Mouse (Mus musculus) limb, embryonic 14.5 days (tissue): ENCODE measurements at regions not wholly inside any gene's neighbourhood (a gene's known extent, or its start where the extent isn't known, plus 50 kb on each side); places are given as distances from the start of the nearest gene placed in this dataset.

Experiments used
- ATAC-seq: fragments of 200-750 bp; cut with Nextera tagmentation; 2 replicates; pipeline ENCODE4 v1.8.0; 2017; ENCODE audit warnings: low read depth, moderate number of reproducible peaks, moderate TSS enrichment; ENCODE audit not compliant: low FRiP score
- DNase-seq: peaks from one replicate; pipeline ENCODE4 v3.0.0-alpha.2; 2015; ENCODE audit warnings: low spot score
- H3K27ac ChIP-seq: fragments of 300-500 bp; sonication (generic); replicated peaks from 2 replicates; pipeline ENCODE4 v1.5.1; 2014; ENCODE audit warnings: low read depth, mild to moderate bottlenecking, low read length, moderate library complexity, mixed read lengths
- H3K27me3 ChIP-seq: fragments of 300-500 bp; sonication (generic); 2 replicates; pipeline ENCODE4 v1.6.1; 2014; ENCODE audit warnings: low read length, mixed read lengths; ENCODE audit not compliant: control insufficient read depth, insufficient read depth
- H3K36me3 ChIP-seq: fragments of 300-500 bp; sonication (generic); 2 replicates; pipeline ENCODE4 v1.6.1; 2014; ENCODE audit warnings: mild to moderate bottlenecking, low read length, moderate library complexity, mixed read lengths; ENCODE audit not compliant: control insufficient read depth, insufficient read depth
- H3K4me1 ChIP-seq: fragments of 300-500 bp; sonication (generic); 2 replicates; pipeline ENCODE4 v1.6.1; 2014; ENCODE audit warnings: antibody characterized with exemption, low read length, mixed read lengths; ENCODE audit not compliant: control insufficient read depth, insufficient read depth
- H3K4me2 ChIP-seq: fragments of 300-500 bp; sonication (generic); replicated peaks from 2 replicates; pipeline ENCODE4 v1.6.1; 2014; ENCODE audit warnings: low read depth, mild to moderate bottlenecking, low read length, moderate library complexity; ENCODE audit not compliant: severe bottlenecking
- H3K4me3 ChIP-seq: fragments of 300-500 bp; sonication (generic); replicated peaks from 2 replicates; pipeline ENCODE4 v1.5.1; 2014; ENCODE audit warnings: low read length
- H3K9ac ChIP-seq: fragments of 300-500 bp; sonication (generic); 2 replicates; pipeline ENCODE4 v1.6.1; 2014; ENCODE audit warnings: mild to moderate bottlenecking, low read depth, low read length, moderate library complexity; ENCODE audit not compliant: severe bottlenecking
- H3K9me3 ChIP-seq: fragments of 300-500 bp; sonication (generic); 2 replicates; pipeline ENCODE4 v1.6.1; 2016; ENCODE audit warnings: low read length; ENCODE audit not compliant: control insufficient read depth
- POLR2A ChIP-seq: fragments of 200-500 bp; IDR thresholded peaks from 2 replicates; pipeline ENCODE4 v1.8.0; 2012; ENCODE audit warnings: inconsistent platforms, mild to moderate bottlenecking, moderate library complexity, borderline replicate concordance; ENCODE audit not compliant: insufficient read depth, insufficient read length; ENCODE audit errors: extremely low read depth
- WGBS: fragments of 180-500 bp; shearing (Covaris S2); extraction: QIAGEN DNeasy Blood & Tissue Kit; methylation state at CpG from one replicate; pipeline ENCODE4 v1.1.7; 2014; 5-methylcytosine and 5-hydroxymethylcytosine counted together

DNA sequence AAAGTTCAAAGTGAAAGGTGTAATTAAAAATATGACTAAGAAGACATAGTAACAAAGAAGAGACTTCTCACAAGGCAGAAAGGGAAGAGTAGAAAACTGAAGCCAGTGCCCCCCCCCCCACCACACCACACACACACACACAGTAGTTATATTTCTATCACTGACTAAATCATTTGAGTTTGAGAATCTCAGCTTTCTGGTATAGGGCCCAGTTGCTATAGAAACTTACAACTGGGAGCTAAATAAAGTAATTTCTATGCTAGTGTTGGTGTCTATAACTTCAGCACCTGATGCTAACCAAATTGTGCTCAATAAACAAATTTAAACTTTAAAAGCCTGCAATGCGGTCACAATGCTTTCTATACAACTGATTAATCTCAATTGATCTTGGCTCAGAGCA, 153.4 kb upstream of the Speer2 start:
- no peak for ATAC-seq
- H3K27ac ChIP-seq = no peak overlapping the region

DNA sequence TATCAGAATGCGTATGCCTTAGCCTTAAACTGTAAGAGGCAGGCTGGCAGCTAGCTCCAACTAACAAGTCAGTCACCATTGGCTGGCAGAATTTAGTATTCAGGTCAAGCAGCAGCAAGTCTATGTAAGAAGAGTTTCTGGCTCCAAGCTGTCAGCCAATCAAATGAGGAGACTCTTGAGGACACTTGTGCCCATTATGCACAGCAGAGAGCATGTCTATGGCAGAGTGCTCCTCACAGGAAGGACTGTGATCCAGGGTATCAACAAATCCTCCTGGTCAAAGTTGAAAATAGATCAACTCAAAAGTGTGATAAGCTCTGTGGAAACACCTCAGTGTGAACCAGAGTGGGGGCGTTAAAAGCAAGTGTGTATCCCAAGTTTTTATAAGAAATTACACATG, 156.0 kb upstream of the Speer2 start:
- WGBS = 89% methylated on average over 2 of the region's 2 CpGs
- no peak overlapping the region for H3K9ac ChIP-seq
- no peak for DNase-seq
- no peaks in the 10 kb centered on the region for H3K4me1 ChIP-seq
- no peaks in the 10 kb centered on the region for H3K9me3 ChIP-seq
- no peaks in the 10 kb centered on the region for H3K27me3 ChIP-seq
- H3K4me2 ChIP-seq = no peak overlapping the region
- ATAC-seq = no peak
- H3K36me3 ChIP-seq = no peaks in the 10 kb centered on the region
- no peak for TF ChIP-seq POLR2A
- no peak overlapping the region for H3K27ac ChIP-seq
- H3K4me3 ChIP-seq = no peak overlapping the region

More for the DNA sequence above, 153.4 kb upstream of the Speer2 start:
- H3K36me3 ChIP-seq = no peaks in the 10 kb centered on the region
- DNase-seq = no peak
- TF ChIP-seq POLR2A = no peak
- H3K9me3 ChIP-seq = no peaks in the 10 kb centered on the region
- no peaks in the 10 kb centered on the region for H3K4me1 ChIP-seq
- H3K27me3 ChIP-seq = no peaks in the 10 kb centered on the region
- WGBS = 81% methylated on average over 1 of the region's 1 CpGs
- H3K4me2 ChIP-seq = no peak overlapping the region
- H3K4me3 ChIP-seq = no peak overlapping the region
- no peak overlapping the region for H3K9ac ChIP-seq

DNA sequence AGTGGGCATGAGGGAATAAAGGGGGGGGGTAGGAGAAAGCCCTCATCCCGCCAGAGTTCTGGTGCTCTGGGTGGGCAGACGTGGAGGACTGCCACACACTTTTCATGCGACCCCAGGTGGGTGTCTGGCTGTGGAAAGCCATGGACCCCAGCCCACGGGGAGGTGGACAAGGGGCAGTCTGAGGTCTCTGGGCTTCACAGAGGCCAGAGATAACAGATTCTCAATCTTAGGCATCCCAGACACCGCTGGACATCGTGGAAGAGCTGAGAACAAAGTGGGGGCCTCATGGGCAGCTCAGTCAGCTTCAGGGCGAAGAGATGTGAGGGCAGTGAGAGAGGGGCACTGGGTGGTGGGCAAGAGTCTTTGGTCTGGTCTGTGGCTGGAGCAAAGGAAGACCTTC, 157.9 kb upstream of the Speer2 start:
- Histone ChIP-seq H3K27me3 (no peaks in the 10 kb centered on the region), H3K4me3 (no peak overlapping the region), H3K9ac (no peak overlapping the region), H3K27ac (no peak overlapping the region), H3K4me2 (no peak overlapping the region), H3K36me3 (no peaks in the 10 kb centered on the region), H3K9me3 (no peaks in the 10 kb centered on the region), H3K4me1 (no peaks in the 10 kb centered on the region)
- ATAC-seq = no peak
- no peak for TF ChIP-seq POLR2A
- no peak for DNase-seq
- 85% methylated on average over 7 of the region's 7 CpGs for WGBS

DNA sequence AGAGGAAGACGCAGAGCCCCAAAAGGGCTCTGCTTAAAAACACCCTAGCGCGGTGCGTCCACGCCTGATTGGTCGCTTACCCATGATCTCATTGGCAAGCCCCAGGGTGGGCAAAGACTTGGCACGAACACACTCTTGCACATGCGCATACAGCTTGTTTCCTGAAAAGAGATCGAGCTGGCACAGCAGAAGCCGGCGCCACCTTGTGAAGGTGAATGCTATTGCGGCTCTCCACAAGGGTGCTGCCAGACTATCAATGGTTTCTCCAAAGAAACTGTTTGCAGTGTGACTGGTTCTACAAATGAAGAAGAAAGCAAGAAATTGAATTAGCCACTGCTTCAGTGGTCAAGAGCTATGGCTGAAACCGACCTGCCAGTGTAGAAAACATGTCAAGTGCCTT, 165.1 kb upstream of the Speer2 start:
- TF ChIP-seq POLR2A = no peak
- no peaks in the 10 kb centered on the region for H3K36me3 ChIP-seq
- H3K27ac ChIP-seq = no peak overlapping the region
- 76% methylated on average over 13 of the region's 13 CpGs for WGBS
- H3K9ac ChIP-seq = no peak overlapping the region
- H3K9me3 ChIP-seq = no peaks in the 10 kb centered on the region
- H3K4me1 ChIP-seq = no peaks in the 10 kb centered on the region
- H3K4me3 ChIP-seq = no peak overlapping the region
- DNase-seq (no peak), ATAC-seq (no peak)
- no peak overlapping the region for H3K4me2 ChIP-seq
- H3K27me3 ChIP-seq = no peaks in the 10 kb centered on the region

GRCm38 (mm10) chr16:70045547-70045946, 182.0 kb upstream of the Speer2 start:
- no peaks in the 10 kb centered on the region for H3K36me3 ChIP-seq
- no peak overlapping the region for H3K4me2 ChIP-seq
- H3K4me3 ChIP-seq = no peak overlapping the region
- H3K4me1 ChIP-seq = no peaks in the 10 kb centered on the region
- no peak for TF ChIP-seq POLR2A
- H3K27ac ChIP-seq = no peak overlapping the region
- ATAC-seq (no peak), DNase-seq (no peak)
- H3K9ac ChIP-seq = no peak overlapping the region
- no peaks in the 10 kb centered on the region for H3K9me3 ChIP-seq
- H3K27me3 ChIP-seq = no peaks in the 10 kb centered on the region

DNA sequence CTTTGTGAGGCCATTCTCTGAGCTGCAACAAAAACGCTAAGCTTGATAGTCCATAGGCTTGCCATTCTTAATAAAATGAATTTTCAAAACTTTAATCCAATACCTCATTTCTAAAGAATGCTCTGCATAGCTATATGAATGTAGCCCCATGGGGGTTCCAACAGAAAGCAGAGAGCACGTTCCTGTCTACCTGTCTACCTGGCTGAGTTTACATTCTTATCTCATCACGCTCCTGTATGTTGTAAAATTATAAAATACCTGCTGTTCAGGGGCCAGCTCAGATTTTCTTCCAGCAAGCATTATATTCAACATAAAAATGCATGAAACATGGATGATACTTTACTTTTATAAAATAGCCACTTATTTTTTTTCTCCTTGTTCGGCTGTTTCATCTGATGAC, 182.5 kb upstream of the Speer2 start:
- no peaks in the 10 kb centered on the region for H3K27me3 ChIP-seq
- WGBS = 67% methylated on average over 4 of the region's 4 CpGs

More for the DNA sequence above, 182.5 kb upstream of the Speer2 start:
- no peak for TF ChIP-seq POLR2A
- no peak overlapping the region for H3K4me2 ChIP-seq
- ATAC-seq = no peak
- DNase-seq = no peak
- H3K4me3 ChIP-seq = no peak overlapping the region
- H3K4me1 ChIP-seq = no peaks in the 10 kb centered on the region
- H3K36me3 ChIP-seq = no peaks in the 10 kb centered on the region
- H3K9me3 ChIP-seq = no peaks in the 10 kb centered on the region
- no peak overlapping the region for H3K9ac ChIP-seq
- H3K27ac ChIP-seq = no peak overlapping the region
